Mouse (Mus musculus): ENCODE results near the gene Robo1. TPM values are rescaled to one million over a fixed set of nuclear protein-coding genes. Genes with fewer than 3 reads are reported as not detected.

Robo1 gene
- polyA plus RNA-seq, 1 experiment = 7.2 TPM

GRCm38 (mm10) chr16:73002685-73003084 is 694.6 kb downstream of the Robo1 start:
- no peak for DNase-seq (ENCODE audit: low spot score)

DNA sequence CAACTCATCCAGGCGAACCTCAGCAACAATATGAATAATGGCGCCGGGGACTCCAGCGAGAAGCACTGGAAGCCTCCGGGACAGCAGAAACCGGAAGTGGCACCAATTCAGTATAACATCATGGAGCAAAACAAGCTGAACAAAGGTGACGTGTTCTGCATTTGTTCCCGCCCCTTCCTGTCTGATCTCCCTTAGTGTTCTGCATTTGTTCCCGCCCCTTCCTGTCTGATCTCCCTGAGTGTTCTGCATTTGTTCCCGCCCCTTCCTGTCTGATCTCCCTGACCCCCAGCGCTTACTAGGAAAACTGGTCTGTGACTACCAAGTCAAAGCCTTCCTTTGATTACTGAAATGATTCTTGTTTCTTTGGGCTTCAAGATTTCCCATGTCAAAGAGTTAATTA is 696.5 kb downstream of the Robo1 start:
- no peak for DNase-seq (ENCODE audit: low spot score)

GRCm38 (mm10) chr16:73005831-73006230 is 697.7 kb downstream of the Robo1 start:
- DNase-seq (ENCODE audit: low spot score) = no peak

- no peak for DNase-seq (ENCODE audit: low spot score)
These were observed 699.3 kb downstream of the Robo1 start for GRCm38 (mm10) chr16:73007434-73007833.

- DNase-seq (ENCODE audit: low spot score) = no peak
These were observed 703.2 kb downstream of the Robo1 start for GRCm38 (mm10) chr16:73011313-73011712.

DNA sequence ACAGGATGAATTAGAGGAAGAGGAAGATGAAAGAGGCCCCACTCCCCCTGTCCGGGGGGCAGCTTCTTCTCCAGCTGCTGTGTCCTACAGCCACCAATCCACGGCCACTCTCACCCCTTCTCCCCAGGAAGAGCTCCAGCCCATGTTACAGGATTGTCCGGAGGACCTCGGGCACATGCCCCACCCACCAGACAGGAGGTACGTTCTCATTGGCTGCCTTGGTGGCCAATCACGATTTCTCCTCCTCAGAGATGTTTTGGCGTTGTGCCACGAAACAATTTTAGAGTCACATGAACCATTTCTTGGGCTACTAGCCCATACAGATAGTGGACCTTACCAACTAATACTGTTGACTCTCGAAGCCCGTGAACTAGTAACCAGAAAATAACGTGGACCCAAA is 704.8 kb downstream of the Robo1 start:
- no peak for DNase-seq (ENCODE audit: low spot score)

GRCm38 (mm10) chr16:73014544-73014943 is 706.4 kb downstream of the Robo1 start:
- no peak for DNase-seq (ENCODE audit: low spot score)

GRCm38 (mm10) chr16:73015976-73016375 is 707.9 kb downstream of the Robo1 start:
- DNase-seq (ENCODE audit: low spot score) = no peak

DNA sequence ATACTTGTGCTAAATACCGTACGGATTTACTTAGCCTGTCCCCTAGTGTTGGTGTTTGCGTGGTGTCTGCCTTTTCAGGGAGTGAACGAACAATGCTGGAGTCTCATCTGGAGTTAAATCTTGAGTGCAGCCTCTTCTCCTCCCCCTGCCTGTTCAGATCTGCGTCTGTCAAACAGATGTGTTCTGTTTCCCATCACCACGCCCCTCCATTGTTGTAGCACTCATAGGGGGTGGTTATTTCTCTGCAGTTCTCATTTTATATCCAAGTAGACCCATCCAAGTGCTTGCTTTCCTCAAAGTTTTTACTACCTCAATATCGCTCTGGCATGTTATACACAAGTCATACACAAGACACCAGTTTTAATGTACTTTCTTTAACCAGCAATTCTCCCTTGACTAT is 708.7 kb downstream of the Robo1 start:
- DNase-seq (ENCODE audit: low spot score) = no peak

DNA sequence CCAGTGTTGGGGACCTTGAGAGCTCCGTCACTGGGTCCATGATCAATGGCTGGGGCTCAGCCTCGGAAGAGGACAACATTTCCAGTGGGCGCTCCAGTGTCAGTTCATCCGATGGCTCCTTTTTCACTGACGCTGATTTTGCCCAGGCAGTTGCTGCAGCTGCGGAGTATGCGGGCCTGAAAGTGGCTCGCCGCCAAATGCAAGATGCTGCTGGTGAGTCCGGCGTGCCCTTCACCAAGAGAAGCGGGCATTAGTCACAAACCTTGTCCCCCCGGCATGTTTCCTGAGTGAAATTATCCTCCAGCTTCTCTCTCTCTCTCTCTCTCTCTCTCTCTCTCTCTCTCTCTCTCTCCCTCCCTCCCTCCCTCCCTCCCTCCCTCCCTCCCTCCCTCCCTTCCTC is 716.2 kb downstream of the Robo1 start:
- no peak for DNase-seq (ENCODE audit: low spot score)

DNA sequence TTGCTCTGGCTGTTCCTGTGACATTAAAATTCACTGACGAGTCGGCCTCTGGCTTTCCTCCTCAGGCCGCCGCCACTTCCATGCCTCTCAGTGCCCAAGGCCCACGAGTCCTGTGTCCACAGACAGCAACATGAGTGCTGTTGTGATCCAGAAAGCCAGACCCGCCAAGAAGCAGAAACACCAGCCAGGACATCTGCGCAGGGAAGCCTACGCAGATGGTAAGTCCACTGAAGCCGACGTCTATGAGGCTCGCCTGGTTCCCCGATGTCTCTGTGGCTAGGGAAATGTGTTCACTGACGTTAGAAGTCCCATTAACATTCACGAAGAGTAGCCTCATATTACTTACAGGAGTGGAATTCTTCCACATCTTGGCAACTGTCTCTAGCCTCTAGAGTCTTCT is 719.6 kb downstream of the Robo1 start:
- DNase-seq (ENCODE audit: low spot score) = no peak

DNA sequence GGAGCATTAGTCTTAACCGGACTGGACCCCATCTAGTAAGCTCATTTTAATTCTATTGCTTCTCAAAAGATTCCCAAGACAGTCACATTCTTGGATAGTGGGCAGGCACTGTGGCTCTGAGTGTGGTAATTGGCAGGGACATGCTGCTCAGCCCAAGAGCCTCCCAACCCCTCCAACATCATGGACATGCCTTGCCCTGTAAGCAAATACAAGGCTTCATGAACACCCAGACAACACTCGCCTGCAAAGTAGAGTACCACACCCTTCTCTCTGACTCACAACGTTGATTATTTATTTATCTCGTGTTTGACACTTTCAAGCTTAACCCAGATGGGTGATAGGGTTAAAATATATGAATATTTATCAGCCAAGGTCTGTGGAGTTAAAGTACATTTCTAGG is 722.9 kb downstream of the Robo1 start:
- no peak for DNase-seq (ENCODE audit: low spot score)

GRCm38 (mm10) chr16:73035210-73035985 is 727.3 kb downstream of the Robo1 start:
- DNase-seq (ENCODE audit: low spot score) = no peak

GRCm38 (mm10) chr16:73038552-73038951 is 730.4 kb downstream of the Robo1 start:
- DNase-seq (ENCODE audit: low spot score) = no peak

DNA sequence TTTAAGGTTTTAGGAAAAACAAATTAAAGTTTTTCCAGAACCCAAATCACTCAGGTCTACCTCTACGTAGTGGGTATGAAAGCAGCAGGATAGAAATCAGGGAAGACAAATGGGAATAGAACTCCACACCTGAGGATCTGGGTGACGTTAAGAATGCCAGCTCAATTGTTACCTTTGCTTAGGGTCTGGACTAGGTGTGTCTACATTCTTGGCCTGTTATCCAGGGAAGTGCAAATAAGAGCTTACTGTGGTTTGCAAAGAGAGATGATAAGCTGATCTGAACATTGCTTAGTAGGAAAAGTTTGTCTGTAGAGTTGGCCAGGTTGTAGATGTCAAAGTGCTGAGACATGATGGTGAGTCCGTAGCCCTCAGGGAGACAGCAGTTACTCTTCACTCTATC is 754.4 kb downstream of the Robo1 start:
- no peak for DNase-seq (ENCODE audit: low spot score)

GRCm38 (mm10) chr16:73067782-73068181 is 759.7 kb downstream of the Robo1 start:
- no peak for DNase-seq (ENCODE audit: low spot score)

DNA sequence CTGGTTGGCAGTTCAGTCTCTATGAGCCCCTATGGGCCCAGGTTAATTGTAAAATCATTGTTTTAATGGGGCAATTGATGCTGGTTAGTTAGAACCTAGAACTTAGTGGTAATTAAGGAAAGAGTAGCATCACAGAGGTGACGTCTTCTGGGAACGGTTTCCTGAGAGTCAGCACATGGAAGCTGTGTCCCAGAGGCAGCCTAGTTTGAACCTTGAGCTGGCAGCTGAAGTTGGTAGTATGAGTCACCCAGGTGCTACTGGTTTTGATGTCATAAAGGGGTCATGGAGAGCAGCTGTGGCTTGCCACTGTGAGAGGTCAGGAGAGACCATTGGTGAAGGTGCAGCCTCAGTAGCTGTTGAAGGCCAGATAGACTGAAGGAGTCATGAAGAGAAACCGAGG is 763.9 kb downstream of the Robo1 start:
- no peak for DNase-seq (ENCODE audit: low spot score)

GRCm38 (mm10) chr16:73072883-73073282 is 764.8 kb downstream of the Robo1 start:
- no peak for DNase-seq (ENCODE audit: low spot score)

DNA sequence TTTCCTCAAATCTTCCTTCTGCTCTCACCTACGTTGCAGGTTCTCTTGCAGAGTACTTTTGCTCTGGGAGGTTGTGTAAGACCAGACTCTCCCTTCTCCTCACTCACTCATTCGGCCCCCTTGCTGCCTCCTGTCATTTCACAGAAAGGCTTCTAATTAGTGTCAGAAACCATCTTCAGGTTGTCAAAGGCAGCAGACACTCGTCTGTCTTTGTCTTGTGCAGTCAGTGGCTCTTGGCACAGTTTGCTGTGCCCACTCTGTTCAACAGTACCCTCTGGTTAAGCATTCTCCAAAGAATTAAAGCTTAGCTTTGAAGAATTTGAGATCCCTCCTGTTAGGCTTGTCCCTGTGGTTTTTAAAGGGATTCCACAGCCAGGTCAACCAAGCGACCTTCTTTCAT is 774.3 kb downstream of the Robo1 start:
- DNase-seq (ENCODE audit: low spot score) = no peak

- no peak for DNase-seq (ENCODE audit: low spot score)
These were observed 775.0 kb downstream of the Robo1 start for GRCm38 (mm10) chr16:73083077-73083476.

Data from urinary bladder, adult 2 months (tissue).